Mouse (Mus musculus): ENCODE results near the gene F11r.

DNA sequence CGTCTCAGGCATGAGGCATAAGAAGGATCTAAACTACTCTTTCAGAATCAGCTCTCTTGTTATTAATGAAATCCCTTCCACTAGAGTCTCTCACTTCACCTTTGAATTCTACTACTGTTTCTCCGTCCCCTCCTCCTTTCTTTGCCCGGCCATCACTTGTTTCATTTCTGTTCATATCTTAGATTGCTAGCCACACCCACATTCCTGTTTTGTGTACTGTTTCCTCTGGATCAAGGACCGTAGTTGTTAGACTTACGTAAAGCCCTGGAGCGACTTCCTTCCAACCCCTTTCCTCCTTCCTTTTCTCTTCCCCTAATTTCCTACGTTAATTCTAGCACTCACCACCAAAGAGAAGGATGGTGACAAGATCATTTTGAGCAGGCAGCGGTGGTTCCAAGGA is 1.7 kb downstream of the F11r start:
- no peak for TF ChIP-seq CTCF (IDR thresholded peaks at IDR 0.05; ENCODE audit: low read depth)
- TF ChIP-seq EP300 (IDR thresholded peaks at IDR 0.05; ENCODE audit: low read depth), result no peak

All from heart, postnatal 0 days (tissue).